Mouse (Mus musculus): ENCODE results near the gene Bcl2l14. TPM values are rescaled to one million over a fixed set of nuclear protein-coding genes. Genes with fewer than 3 reads are reported as not detected.

The Bcl2l14 gene
- polyA plus RNA-seq, 1 experiment, result 1.2 TPM

DNA sequence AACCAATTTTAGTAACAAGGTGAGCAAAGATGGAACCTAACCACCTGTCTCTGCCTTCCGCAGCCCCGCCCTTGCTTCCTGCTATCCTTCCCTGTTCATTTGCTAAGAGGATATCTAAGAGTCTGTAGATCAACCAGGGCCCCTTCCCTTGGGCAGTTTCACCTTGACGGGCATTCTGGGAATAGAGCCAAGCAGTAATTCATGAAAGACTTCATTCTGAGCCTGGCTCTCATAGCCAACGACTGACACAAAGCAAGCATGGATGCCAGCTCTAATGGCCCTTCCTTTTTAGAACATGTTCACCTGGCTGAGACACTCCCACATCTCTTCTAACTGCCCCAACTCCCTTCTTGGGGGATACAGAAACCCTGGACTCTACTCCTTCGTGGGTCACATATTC, 18.9 kb upstream of the Bcl2l14 start:
- Histone ChIP-seq H3K4me3 (ENCODE audit: low read depth, low read length) (no peak overlapping the region), H3K9me3 (replicated peaks; ENCODE audit: control insufficient read depth, insufficient read depth, low read length, poor library complexity, severe bottlenecking) (peaks cover 9% of the 10 kb centered on the region), H3K27ac (ENCODE audit: insufficient read depth, low read length) (no peak overlapping the region), H3K9ac (ENCODE audit: low read depth, poor library complexity, severe bottlenecking) (no peak overlapping the region), H3K27me3 (ENCODE audit: control insufficient read depth, insufficient read depth, low read length, poor library complexity, severe bottlenecking) (no peaks in the 10 kb centered on the region), H3K4me1 (ENCODE audit: control insufficient read depth, insufficient read depth, low read length) (peaks cover 1% of the 10 kb centered on the region), H3K36me3 (ENCODE audit: control insufficient read depth, insufficient read depth, low read length, poor library complexity, severe bottlenecking) (no peaks in the 10 kb centered on the region)
- TF ChIP-seq EP300 (IDR thresholded peaks at IDR 0.05; ENCODE audit: insufficient read depth, low read depth, low read length) (no peak), CTCF (IDR thresholded peaks at IDR 0.05; ENCODE audit: low read depth, low read length) (no peak), POLR2A (IDR thresholded peaks at IDR 0.05; ENCODE audit: insufficient read depth, low read length) (no peak)

DNA sequence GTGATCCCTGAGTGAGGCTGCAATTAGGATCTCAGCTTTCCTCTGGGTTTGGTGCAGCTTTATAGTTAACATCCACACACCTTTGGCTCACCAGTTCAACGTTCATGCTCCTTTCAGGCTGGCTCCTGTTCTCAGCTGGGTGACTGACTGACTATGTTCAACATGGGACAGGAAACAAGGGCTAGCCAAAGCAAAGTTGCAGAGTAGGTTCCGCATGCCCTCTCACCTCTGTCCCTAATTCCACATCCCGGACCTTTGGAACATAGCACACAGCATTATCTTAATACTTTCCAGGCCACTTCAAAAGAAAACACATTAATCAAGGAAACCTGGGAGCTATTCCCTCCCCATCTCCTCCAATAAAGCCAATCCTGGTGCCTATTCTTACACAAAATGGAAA, 18.3 kb upstream of the Bcl2l14 start:
- Histone ChIP-seq H3K27me3 (ENCODE audit: control insufficient read depth, insufficient read depth, low read length, poor library complexity, severe bottlenecking) (no peaks in the 10 kb centered on the region), H3K4me3 (ENCODE audit: low read depth, low read length) (no peak overlapping the region), H3K36me3 (ENCODE audit: control insufficient read depth, insufficient read depth, low read length, poor library complexity, severe bottlenecking) (no peaks in the 10 kb centered on the region), H3K9ac (ENCODE audit: low read depth, poor library complexity, severe bottlenecking) (no peak overlapping the region), H3K27ac (ENCODE audit: insufficient read depth, low read length) (no peak overlapping the region), H3K9me3 (replicated peaks; ENCODE audit: control insufficient read depth, insufficient read depth, low read length, poor library complexity, severe bottlenecking) (peaks cover 9% of the 10 kb centered on the region), H3K4me1 (ENCODE audit: control insufficient read depth, insufficient read depth, low read length) (peaks cover 1% of the 10 kb centered on the region)
- TF ChIP-seq EP300 (IDR thresholded peaks at IDR 0.05; ENCODE audit: insufficient read depth, low read depth, low read length) (no peak), POLR2A (IDR thresholded peaks at IDR 0.05; ENCODE audit: insufficient read depth, low read length) (no peak), CTCF (IDR thresholded peaks at IDR 0.05; ENCODE audit: low read depth, low read length) (no peak)

GRCm38 (mm10) chr6:134381462-134381861, 14.7 kb upstream of the Bcl2l14 start:
- TF ChIP-seq POLR2A (IDR thresholded peaks at IDR 0.05; ENCODE audit: insufficient read depth, low read length), result no peak
- no peak for TF ChIP-seq CTCF (IDR thresholded peaks at IDR 0.05; ENCODE audit: low read depth, low read length)
- no peak for TF ChIP-seq EP300 (IDR thresholded peaks at IDR 0.05; ENCODE audit: insufficient read depth, low read depth, low read length)
- Histone ChIP-seq H3K9ac (ENCODE audit: low read depth, poor library complexity, severe bottlenecking) (no peak overlapping the region), H3K27me3 (ENCODE audit: control insufficient read depth, insufficient read depth, low read length, poor library complexity, severe bottlenecking) (no peaks in the 10 kb centered on the region), H3K36me3 (ENCODE audit: control insufficient read depth, insufficient read depth, low read length, poor library complexity, severe bottlenecking) (no peaks in the 10 kb centered on the region), H3K4me3 (ENCODE audit: low read depth, low read length) (no peak overlapping the region), H3K9me3 (replicated peaks; ENCODE audit: control insufficient read depth, insufficient read depth, low read length, poor library complexity, severe bottlenecking) (peaks cover 9% of the 10 kb centered on the region), H3K4me1 (ENCODE audit: control insufficient read depth, insufficient read depth, low read length) (no peaks in the 10 kb centered on the region), H3K27ac (ENCODE audit: insufficient read depth, low read length) (no peak overlapping the region)

DNA sequence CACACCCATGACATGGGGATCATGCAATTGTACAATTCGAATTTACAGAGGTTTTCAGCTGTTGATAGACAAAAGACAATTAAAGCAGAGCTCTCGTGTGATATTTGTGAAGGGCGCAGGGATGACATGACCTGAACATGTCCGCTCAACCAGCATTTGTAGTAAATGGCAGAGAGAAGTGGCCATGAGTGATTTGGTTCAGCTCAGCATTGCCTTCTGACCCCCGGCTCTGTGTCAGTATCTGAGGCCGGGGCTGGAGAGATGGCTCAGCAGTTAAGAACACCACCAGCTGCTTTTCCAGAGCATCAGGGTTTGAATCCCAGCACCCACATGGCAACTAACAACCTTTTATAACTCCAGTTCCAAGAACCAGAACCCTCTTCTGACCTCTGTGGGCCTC, 10.2 kb upstream of the Bcl2l14 start:
- no peak overlapping the region for H3K27ac ChIP-seq (ENCODE audit: insufficient read depth, low read length)
- no peaks in the 10 kb centered on the region for H3K9me3 ChIP-seq (replicated peaks; ENCODE audit: control insufficient read depth, insufficient read depth, low read length, poor library complexity, severe bottlenecking)
- TF ChIP-seq CTCF (IDR thresholded peaks at IDR 0.05; ENCODE audit: low read depth, low read length) (no peak), EP300 (IDR thresholded peaks at IDR 0.05; ENCODE audit: insufficient read depth, low read depth, low read length) (no peak), POLR2A (IDR thresholded peaks at IDR 0.05; ENCODE audit: insufficient read depth, low read length) (no peak)
- no peaks in the 10 kb centered on the region for H3K4me1 ChIP-seq (ENCODE audit: control insufficient read depth, insufficient read depth, low read length)
- H3K27me3 ChIP-seq (ENCODE audit: control insufficient read depth, insufficient read depth, low read length, poor library complexity, severe bottlenecking), result no peaks in the 10 kb centered on the region
- no peaks in the 10 kb centered on the region for H3K36me3 ChIP-seq (ENCODE audit: control insufficient read depth, insufficient read depth, low read length, poor library complexity, severe bottlenecking)
- no peak overlapping the region for H3K4me3 ChIP-seq (ENCODE audit: low read depth, low read length)
- H3K9ac ChIP-seq (ENCODE audit: low read depth, poor library complexity, severe bottlenecking), result no peak overlapping the region

DNA sequence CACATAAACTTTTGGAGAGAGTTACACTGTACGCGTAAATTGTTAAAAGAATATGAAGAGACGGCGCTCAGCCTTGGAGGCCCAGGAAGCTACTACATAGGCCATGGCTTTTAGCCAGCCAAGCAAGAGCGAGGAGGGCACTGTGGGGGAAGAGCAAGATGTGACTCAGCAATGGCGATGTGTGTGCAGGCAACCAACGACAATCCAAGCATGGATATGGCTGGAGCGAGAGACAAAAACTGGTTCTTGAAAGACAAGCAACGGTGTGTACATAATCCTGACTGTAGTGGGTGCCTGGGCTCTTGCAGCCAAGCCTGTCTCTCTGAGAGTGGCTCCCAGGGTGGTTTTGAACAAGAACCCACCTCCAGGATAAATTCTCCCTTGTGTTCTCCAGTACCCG, 8.7 kb upstream of the Bcl2l14 start:
- H3K4me3 ChIP-seq (ENCODE audit: low read depth, low read length), result no peak overlapping the region
- no peak for TF ChIP-seq EP300 (IDR thresholded peaks at IDR 0.05; ENCODE audit: insufficient read depth, low read depth, low read length)
- no peak overlapping the region for H3K9ac ChIP-seq (ENCODE audit: low read depth, poor library complexity, severe bottlenecking)
- no peaks in the 10 kb centered on the region for H3K36me3 ChIP-seq (ENCODE audit: control insufficient read depth, insufficient read depth, low read length, poor library complexity, severe bottlenecking)
- H3K4me1 ChIP-seq (ENCODE audit: control insufficient read depth, insufficient read depth, low read length), result no peaks in the 10 kb centered on the region
- no peak overlapping the region for H3K27ac ChIP-seq (ENCODE audit: insufficient read depth, low read length)
- no peaks in the 10 kb centered on the region for H3K9me3 ChIP-seq (replicated peaks; ENCODE audit: control insufficient read depth, insufficient read depth, low read length, poor library complexity, severe bottlenecking)
- no peaks in the 10 kb centered on the region for H3K27me3 ChIP-seq (ENCODE audit: control insufficient read depth, insufficient read depth, low read length, poor library complexity, severe bottlenecking)

DNA sequence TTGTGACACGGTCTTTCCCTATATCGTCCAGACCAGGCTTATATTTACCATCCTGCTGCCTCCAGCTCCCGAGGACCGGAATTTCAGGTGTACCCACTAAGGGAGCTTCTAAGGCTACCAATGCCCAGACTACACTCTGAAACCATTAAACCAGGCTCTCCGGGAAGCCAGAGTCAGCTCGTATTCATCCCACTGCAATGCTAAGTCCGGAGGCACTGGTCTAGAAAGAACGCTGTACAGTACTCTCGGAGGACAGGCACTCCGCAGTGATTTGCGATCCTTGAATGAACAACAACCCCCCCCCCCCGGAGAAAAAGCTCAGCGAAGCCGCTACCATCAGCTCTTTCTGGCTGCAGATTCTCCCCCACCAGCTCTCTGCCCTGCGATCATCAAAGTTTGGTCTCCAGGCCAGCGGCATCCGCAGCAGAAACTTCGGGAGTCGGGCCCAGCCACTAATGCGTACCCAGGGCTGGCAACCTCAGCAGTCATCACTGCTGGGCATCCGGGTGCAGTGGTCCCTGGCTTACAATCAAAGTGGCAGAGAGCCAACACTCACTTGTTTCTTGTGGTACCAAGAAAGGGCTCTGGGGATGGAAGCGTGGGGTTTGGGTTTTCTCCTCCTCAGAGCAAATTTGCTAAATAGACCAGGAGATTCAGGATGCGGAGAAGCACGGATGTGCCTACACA, 7.6 kb upstream of the Bcl2l14 start:
- no peak for TF ChIP-seq CTCF (IDR thresholded peaks at IDR 0.05; ENCODE audit: low read depth, low read length)
- no peak for TF ChIP-seq POLR2A (IDR thresholded peaks at IDR 0.05; ENCODE audit: insufficient read depth, low read length)
- TF ChIP-seq EP300 (IDR thresholded peaks at IDR 0.05; ENCODE audit: insufficient read depth, low read depth, low read length), result no peak
- H3K27me3 ChIP-seq (ENCODE audit: control insufficient read depth, insufficient read depth, low read length, poor library complexity, severe bottlenecking), result no peaks in the 10 kb centered on the region
- H3K4me1 ChIP-seq (ENCODE audit: control insufficient read depth, insufficient read depth, low read length), result no peaks in the 10 kb centered on the region
- no peaks in the 10 kb centered on the region for H3K36me3 ChIP-seq (ENCODE audit: control insufficient read depth, insufficient read depth, low read length, poor library complexity, severe bottlenecking)
- no peak overlapping the region for H3K4me3 ChIP-seq (ENCODE audit: low read depth, low read length)
- H3K9ac ChIP-seq (ENCODE audit: low read depth, poor library complexity, severe bottlenecking), result peak overlapping the region; percentile 7; the same call in 1 of the 2 replicates
- H3K9me3 ChIP-seq (replicated peaks; ENCODE audit: control insufficient read depth, insufficient read depth, low read length, poor library complexity, severe bottlenecking), result no peaks in the 10 kb centered on the region
- H3K27ac ChIP-seq (ENCODE audit: insufficient read depth, low read length), result no peak overlapping the region
